Mouse (Mus musculus) heart, postnatal 0 days (tissue): Measurements from ENCODE around the gene Asic2.

ENCODE experiments used
- CTCF ChIP-seq: IDR thresholded peaks from 2 replicates; pipeline ENCODE4 v1.5.1; 2016; ENCODE audit warnings: antibody characterized with exemption, control low read depth, low read depth
- EP300 ChIP-seq: IDR thresholded peaks from 2 replicates; pipeline ENCODE4 v1.6.1; 2016; ENCODE audit warnings: antibody characterized with exemption, low read depth

DNA sequence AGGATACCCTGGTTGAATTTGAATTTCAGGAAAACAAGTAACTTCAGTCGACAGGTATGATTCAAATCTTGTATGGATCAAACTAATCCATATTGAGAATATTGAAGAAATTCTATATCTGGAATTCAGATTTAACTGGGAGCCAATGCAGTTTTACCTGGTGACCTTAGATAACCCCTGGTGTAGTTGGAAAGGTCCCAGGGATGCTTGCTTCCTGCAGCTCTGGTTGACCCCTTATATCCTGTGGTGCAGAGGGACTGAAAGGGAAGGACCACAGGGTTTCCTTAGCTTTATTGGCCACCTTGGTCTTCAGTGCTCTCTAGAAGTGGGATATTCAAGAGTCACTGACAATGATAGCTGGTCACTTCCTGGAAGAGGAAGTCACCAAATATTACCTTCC lies 1100.2 kb downstream of the Asic2 start:
- TF ChIP-seq CTCF (no peak), EP300 (no peak)
